Mouse (Mus musculus): ENCODE measurements around the gene Cnr2.

DNA sequence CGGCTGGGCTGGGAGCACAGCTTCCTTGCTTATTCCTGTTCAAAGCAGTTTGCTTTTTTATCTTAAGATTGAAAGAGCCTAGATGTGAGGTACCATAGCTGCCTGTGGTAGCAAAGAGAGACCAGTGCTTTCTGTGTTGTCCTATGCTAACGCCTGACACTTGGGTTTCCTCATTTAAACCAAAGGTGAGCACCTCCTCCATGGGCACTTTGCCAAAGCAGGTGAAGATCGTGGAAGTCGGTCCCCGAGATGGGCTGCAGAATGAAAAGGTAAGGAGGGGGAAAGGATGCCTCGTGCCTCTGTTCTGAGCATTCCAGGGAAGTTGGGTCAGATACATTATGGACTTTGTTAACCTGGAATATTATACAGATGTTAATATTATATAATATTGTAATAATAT, 55.2 kb downstream of the Cnr2 start:
- TF ChIP-seq CTCF (conservative IDR thresholded peaks at IDR 0.05; ENCODE audit: low read length) (no peak), NANOG (IDR thresholded peaks at IDR 0.05; ENCODE audit: borderline replicate concordance, low read length) (no peak), POU5F1 (IDR thresholded peaks at IDR 0.05; ENCODE audit: borderline replicate concordance, low read length) (no peak)

All from E14TG2a.4 (cell line).